Mouse (Mus musculus): ENCODE results near the gene Rbp1.

Gene Rbp1

DNA sequence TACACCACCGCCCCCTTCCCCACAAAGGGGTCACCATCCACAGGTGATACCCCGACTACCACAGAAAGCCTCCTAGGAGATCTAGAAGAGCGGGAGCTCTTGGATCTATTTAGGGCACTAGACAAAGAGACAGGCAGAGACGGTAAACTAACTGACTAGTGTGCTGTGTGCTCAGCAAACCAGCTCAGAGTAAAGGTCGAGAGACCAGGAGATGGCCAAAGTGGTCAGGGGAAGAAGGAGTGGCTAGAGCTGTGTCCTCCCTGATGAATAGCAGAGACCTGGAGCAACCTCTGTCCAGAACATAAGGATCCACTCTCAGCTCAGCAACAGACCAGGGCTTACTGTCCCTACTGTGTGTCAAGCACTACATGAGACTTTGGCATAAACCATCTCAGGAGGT, at the start of gene Rbp1:
TSS of gene Rbp1 (plus strand) at position 306 of the 400 bp plus-strand sequence.
- no peak for DNase-seq (ENCODE audit: low spot score)

DNA sequence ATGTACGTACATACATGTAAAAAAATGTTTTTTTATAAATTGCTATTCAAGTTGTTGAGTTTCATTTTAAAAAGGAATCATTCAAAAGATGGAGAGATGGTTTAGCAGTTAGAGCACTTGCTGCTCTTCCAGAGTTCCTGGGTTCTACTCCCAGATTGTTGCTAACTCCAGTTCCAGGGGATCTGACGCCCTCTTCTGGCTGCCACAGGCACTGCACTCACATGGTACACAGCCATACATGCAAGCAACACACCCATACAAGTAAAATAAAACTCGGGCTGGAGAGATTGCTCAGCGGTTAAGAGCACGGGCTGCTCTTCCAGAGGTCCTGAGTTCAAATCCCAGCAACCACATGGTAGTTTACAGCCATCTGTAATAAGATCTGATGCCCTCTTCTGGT, 49.4 kb upstream of the Rbp1 start:
- DNase-seq (ENCODE audit: low spot score), result no peak

DNA sequence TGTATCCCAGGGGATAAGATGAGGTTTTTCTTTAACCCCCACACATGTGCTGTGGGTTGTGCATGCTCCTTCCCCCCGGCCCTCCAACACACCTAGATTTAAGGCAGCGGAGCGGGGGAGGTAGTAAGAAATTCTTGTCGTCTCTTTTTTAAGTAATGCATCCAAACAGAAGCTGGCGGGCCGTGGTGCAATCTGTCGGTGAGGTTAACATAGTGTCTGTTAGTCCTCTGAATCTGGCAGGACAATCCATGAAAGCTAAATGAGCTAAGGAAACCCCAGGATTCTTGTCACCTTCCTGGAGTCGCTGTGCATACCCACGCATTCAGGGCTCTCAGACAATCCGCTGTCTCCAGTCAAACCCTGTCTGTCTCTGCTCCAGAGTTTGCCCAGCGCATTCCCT, 47.9 kb upstream of the Rbp1 start:
- DNase-seq (ENCODE audit: low spot score), result no peak

DNA sequence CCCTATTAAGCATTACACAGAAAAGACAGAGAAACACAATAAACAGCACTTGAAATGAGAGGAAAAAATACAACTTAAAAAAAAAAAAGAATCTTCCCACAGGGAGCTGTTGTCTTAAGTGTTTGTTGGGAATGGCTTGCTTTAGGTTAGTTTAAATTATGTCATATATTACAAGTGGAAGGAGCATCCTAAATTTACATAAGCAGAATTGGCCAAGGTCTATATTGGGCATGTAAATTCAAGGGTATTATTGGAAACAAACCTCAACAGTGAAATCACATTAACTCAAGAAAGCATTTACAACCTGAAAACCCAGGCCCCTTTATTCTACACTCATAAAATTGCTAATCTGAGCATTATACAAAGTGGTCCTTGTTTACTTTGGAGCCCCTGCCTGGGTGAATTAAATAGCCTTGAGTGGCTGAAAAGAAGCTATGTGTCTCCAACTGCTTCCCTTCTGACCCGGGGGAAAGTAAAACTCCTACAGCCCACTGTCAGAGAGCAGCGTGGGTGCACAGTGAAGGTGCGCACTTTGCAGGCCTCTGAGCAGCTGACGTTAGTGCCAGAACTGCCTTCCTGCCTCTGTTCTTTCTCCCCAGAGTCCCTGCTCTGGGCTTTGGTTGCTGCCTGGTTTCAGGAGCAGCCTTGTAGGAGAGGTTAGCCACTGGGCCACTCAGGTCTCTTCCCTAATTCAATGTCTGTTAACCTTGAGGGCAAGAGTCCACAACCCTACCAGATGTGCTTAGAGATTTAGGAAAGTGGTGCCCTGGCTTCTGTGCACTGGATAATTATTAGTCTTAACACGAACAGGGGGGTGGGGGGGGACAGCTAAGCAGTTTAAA, 47.2 kb upstream of the Rbp1 start:
- no peak for DNase-seq (ENCODE audit: low spot score)

DNA sequence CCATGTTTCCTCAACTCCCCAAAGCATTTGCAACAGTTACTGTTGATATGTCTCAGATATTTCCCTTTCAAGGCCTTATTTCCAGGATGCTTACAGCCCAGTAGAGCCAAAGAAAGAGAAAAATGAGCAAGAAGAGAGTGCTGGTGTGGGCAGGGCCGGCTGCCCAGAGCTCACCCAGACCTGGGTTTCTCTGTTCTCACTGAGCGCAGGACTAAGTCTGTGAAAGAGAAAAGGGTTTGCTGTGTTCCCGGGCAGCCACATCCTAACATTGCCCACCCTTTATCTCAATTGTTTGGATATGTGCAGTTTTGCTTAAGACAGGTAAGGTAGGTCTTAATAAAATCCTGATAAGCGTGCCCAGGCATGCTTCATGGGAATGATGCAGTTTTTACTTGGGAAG, 43.0 kb upstream of the Rbp1 start:
- DNase-seq (ENCODE audit: low spot score), result no peak

DNA sequence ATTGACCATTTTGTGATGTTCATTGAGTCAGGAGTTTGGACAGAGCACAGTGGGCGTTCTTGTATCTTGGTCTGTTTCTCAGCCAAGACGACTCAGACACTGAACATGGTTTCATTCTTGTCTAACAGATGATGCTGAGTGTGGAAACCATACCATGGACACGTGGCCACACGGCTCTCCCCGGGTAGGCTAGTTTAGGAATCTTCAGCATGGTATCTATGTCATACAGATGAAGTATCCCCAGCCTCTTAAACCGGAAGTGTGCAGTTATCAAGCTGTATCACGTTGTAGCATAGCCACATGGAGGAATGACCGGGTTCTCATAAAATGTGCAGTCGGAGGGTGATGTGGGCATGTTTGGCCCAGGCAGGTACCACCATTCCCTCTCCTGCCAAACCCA, 42.2 kb upstream of the Rbp1 start:
- no peak for DNase-seq (ENCODE audit: low spot score)

DNA sequence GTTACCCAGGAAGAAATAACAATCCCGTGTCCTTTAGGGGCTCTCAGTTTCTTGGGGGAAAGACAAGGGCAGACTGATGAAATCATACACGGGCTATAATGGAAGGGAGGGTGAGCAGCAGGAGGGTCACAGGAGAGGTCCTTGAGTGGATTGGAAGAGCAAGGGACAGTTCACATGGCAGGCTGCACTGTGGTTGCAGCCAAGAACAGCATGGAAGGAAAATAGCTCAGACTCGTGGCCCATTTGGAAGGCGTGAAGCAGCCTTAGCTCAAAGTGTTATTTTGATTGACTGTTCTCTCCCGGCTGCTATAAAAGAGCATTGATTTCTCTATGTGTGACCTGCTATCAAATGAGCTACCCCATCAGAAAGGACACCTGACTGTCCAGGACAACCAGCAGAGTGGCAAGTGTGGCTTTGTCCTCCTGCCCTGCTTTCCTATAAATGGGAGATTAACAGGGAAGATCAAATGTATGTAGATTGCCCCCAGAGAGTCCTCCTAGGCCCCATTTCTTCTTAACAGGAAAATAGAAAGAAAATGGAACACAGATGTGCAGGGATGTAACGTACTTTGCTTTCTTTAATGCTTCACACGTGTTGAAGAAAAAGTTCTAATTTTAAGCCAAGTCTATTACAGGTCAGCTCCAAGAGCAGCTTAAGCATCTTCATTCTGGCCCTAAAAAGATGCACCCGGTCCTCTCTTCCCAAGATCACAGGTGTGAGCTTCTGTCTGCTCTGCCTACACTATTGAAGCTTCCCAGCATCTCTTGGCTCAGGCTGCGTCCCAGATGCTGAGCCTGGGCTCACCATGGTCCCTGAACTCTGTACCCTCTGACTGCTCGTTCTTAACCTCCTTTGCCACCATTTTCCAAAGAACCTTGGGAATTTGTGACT, 34.8 kb upstream of the Rbp1 start:
- DNase-seq (ENCODE audit: low spot score), result no peak

DNA sequence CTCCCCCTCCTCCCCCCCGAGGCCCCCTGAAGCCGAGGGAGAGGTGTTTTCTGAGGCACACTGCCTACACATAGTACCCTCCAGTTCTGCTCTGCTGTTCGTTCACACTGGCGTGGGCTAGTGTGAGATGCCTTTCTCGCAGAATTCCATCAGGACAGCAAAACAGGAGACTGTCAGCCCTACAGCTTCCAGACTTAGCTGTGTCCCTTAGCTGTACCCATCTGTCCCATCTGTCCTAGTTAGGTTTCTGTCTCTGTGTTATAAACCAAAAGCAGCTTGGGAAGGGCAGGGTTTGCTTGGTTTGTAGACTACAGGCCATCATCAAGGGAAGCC, 34.2 kb upstream of the Rbp1 start:
- no peak for DNase-seq (ENCODE audit: low spot score)

DNA sequence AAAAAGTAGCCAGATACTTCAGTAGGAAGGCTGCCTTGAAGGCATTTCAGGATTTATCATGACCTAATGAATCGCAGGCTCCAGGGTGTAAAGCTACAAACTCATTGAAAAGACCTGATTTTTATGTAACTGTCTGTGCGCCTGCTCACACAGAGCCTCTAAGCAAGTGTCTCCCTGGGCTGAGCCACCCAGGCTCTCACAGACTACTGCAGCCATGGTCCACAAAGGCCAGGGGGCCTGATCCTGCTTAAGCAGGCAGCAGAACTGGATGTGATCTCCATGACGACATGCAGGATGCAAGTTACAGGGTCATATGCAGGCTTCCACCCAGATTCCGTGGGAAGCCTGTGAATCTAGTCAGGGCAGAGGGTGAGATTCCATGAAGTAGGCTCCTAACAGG, 29.3 kb upstream of the Rbp1 start:
- no peak for DNase-seq (ENCODE audit: low spot score)

DNA sequence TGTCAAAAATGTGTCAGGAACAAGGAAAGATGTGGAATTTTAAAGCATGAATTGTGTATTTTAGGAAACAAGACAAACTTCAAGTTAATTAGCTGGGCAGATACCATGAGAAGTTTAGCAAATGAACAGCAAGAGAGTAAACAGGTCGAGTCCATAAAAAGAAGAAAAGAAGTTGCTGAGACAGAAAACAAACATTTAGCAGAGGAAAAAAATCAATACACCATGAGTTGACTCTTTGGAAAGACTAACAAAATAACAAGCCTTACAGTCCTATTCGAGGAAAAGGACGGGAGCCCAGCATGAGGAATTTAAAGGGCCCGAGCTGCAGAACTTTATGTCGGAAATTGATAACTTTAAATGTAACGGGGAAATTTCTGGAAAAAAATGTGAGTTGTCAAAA, 25.6 kb upstream of the Rbp1 start:
- DNase-seq (ENCODE audit: low spot score), result no peak

DNA sequence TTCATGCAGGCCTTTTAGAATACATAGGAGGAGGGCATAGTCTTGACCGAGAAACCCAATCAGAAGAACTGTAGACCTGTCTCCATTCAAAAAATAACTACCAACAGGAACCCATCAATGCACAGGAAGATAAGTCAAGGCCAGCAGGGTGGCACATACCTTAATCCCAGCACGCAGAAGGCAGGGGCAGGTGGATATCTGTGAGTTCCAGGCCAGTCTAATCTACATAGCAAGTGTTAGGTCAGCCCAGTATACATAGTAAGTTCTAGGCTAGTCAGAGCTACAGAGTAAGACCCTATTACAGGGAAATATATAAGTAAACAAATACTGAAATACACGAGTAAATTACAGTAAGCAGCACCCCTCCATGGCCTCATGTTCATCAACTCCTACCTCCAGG, 24.9 kb upstream of the Rbp1 start:
- DNase-seq (ENCODE audit: low spot score), result no peak

DNA sequence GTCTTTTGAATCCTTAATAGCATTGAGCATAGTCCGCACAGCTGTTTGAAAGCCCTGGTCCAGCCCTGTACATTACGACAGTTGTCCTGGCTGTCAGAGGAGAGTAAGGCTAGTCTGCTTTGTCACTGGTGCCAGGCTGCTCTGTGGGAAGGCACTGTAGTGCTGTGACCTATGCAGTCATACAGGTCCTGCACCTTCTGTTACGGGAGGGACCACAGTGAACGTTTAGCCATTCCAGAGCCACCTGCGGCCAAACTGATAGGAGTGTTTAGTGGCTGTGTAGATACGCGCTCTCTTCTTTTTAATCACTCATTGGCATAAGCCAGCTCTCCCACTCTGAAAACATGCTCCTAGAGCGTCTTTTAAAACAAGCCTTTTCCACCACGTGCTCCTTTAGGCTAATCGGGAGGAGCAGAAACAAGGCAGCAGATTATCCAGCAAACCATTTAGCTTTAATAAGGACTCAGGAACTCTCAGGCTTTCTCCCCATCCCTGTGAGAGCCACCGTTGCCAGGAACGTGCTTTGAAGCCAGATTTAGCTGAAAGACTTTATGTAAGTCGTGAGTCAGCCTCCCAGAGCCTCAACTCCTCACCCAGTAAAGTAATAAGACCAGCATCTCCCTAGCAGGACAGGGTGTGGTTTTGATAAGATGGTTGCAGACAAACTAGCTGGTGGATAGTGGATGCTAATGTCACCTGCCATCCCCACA, 22.4 kb upstream of the Rbp1 start:
- no peak for DNase-seq (ENCODE audit: low spot score)

DNA sequence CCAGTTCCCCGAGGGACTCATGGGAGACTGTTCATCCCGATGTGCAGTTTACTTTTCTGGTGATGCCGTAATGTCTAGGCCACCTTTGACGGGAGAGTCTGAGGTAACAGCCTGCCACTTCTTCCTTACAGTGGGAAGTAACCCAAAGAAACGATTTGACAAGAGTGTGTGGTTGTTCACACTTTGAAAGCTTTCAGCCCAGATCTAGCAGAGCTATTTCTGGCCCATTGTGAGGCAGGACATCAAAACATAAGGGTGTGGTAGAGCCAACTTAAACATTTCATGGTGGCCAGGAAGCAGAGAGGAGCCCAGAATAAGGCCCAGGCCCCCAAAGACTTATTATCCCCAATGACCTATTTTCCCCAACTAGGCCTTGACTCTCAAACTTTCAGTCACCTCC, 21.1 kb upstream of the Rbp1 start:
- DNase-seq (ENCODE audit: low spot score), result no peak

DNA sequence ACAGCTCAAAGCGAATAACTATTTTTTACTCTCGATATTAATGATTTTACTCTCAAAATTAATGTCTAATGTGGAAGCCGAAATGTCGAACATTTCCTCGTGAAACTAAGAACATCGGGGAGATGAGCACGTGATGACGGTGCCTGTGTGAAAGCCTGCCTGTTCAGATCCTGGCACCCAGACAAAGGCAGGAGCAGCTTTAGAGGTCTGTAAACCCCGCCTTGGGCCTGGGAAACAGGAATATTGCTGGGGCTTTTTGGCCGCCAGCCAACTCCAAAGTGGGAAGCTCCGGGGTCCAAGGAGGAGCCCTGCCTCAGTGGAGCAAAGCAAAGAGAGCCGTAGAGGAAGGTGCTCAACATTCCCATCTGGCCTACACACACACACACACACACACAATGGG, 15.0 kb upstream of the Rbp1 start:
- DNase-seq (ENCODE audit: low spot score), result no peak

DNA sequence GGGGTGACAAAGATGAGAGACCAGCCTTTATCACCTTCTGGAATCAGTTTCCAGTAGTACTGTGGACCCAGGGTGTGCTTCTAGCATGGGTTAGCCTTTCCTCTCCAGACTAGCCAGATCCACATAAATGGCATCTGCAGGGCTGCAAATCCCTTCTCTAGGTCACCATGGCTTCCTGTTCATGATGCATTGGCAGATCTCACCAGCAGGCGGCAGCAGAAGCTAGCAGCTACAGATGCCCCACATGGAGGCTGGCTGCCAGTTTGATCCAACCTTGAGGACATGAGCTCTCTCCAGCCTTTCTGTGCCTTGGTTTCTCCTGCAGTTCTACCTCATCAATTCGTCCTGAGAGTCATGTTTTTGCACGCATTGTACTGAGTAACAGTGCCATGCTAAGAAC, 13.6 kb upstream of the Rbp1 start:
- DNase-seq (ENCODE audit: low spot score), result peak; percentile 21

DNA sequence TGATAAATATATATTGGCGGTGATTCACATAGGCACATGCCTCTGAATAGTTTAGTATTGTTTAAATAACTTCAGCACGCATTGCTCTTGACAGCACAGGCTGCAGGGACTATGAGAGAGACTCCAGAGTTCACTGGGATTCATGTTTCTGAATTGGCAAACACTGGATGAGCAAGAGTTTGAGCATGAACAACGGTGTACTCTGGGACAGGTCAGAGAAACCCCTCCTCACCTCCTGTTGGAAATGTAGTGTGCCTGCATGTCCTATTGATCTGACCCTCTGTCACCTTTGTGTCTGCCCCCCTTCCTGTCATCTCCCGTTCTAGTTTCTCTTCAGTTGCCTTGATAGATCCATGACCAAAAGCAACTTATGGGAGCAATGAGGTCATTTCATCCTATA, 7.3 kb upstream of the Rbp1 start:
- no peak for DNase-seq (ENCODE audit: low spot score)

DNA sequence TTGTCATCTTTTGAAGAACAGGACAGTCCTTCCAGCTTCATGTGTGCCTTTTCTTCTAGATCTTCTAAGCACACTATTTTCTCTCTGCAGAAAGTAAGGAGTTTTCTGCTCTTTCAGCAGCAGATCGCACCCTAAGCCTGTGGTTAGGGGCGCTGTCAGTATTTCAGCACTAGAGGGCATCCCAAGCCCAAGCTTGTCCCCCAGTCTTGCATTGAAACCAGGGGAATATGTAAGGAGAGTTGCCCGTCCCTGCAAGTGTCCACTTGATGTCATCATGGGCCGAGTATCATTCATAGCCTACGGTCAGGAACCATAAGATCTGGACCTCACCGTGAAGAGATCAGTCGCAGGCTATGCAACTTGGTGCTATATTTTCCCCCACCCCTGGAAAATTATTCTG, 4.8 kb upstream of the Rbp1 start:
- no peak for DNase-seq (ENCODE audit: low spot score)

DNA sequence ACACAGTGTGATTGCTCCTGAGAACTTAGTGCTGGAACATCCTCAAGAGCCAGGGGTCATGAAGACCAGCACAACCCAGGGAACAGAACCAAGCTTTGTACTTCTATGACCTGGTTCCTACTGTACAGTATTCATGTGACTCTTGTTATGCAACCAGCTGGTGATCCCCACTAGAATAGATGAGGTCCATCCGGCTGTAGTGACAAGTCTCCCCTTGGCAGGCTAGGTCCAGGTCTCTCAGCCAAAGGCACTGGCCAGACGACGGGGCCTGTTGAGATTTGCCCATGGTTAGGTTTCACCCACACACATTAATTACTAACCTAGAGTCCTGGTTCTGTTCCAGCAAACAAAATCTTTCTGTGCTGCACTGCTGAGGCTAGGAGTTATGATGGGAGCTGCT, 4.4 kb upstream of the Rbp1 start:
- no peak for DNase-seq (ENCODE audit: low spot score)

DNA sequence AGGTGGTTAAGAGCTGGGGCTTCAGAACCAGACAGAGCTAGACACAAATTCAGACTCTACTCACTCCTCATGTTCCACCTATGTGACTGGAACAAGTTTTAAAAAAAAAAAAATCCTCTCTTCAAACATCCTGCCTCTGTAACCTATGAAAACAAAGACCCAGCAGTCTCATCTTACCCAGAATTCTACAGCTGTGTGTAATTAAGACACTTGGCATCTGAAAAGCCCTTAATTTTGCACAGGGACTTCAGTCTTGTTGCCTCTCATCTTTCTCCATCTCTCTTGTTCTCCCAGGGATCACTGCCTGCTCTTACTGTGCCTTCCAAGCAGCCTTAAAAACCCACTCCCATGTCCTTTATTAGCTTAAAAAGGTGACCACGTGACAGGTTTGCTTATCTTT, 2.1 kb upstream of the Rbp1 start:
- no peak for DNase-seq (ENCODE audit: low spot score)

DNA sequence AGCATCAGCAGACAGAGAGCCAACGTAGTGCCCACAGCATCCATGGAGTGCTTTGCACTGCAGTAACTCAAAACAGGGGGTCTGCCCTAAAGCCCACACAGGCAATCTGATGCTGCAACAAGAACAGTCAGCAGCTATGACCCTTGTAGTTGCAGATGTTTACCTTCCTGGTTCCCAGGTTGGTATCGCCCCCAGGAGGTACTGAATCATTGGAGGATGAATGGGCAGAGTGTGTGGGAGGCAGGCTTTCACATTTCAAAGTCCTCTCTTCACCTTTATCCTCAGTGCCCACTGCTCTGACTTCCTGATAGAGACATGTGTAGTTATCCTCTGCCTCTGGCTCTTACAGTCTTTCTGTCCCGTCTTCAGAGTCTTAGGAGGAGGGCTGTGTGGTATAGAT, 858 bp upstream of the Rbp1 start:
- DNase-seq (ENCODE audit: low spot score), result no peak

DNA sequence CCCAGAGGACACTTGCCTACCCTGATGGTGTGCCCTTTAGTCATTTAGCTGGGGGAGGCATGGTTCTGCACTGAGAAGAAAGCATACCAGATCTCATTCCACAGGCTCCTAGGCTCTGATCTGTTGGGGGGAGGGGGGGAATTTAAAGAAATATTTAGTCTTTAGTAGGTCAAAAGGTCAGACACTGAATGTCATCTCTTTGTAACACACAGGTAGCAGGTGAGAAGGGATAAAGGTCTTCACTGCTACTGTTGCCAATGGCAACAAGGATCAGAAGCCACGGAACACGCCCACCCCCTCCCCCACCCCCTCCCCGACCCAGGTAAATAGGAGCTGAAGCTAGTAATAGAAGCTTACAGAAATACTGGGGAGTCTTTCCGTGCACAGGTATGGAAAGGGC, 930 bp downstream of the Rbp1 start:
- DNase-seq (ENCODE audit: low spot score), result no peak

DNA sequence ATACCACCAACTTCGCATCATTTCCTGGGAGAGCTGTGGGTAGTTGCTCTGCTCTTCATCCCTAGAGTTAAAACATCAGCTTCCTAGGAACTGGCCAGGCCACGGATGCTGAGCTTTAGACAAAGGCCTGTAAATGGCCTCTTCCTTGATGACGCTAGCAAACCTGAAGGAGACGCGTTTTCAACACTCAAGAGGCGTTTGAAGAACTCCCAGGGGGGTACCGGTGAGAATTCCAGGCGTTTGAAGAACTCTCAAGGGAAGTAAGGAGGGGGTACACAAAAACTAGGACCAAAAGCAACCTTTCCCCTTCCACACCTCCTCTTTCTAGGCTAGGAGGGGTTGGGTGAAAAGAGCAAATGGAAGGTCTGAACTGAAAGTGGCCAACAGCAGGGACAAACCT, 1.5 kb downstream of the Rbp1 start:
- DNase-seq (ENCODE audit: low spot score), result no peak

DNA sequence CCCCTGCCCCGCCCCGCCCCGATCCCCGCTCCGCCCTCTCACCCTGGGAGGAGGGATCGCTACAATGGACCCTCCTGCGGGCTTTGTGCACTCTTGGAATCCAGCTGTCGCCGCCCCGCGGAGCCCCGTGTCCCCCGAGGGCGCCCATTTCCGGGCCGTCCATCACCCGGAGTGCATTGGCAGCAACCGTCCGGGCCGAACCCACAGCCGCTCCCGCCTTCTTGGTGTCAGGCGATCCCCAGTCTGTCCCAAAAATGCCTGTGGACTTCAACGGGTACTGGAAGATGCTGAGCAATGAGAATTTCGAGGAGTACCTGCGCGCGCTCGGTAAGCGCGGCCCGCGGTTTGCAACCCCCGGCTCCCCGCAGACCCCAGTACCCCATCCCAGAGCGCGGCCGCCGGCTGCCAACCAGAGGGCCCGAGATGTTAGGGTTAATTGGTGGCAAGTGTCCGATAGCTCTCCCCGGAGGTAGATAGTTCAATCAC, 2.0 kb downstream of the Rbp1 start:
- no peak for DNase-seq (ENCODE audit: low spot score)
